ENCODE assay signal across 37 mouse cellular contexts in genomic region chr2:25085571-25085970, GRCm38 (mm10). TPM values are rescaled to one million over a fixed set of nuclear protein-coding genes. Genes with fewer than 3 reads are reported as not detected.
"Had no signal": no experiment of that assay in that cellular context is flagged by ENCODE, and none has a peak within 500 bp of the region (broad histone marks: within the 10 kb centered on the region; RNA-seq: fewer than 3 reads in every experiment).

No protein-coding gene starts in this region.

- H3K4me2 ChIP-seq: heart, embryonic 11.5 days; heart, embryonic 13.5 days; heart, embryonic 15.5 days; hindbrain, embryonic 13.5 days; hindbrain, embryonic 15.5 days; kidney, embryonic 15.5 days; limb, embryonic 12.5 days; liver, embryonic 11.5 days; liver, embryonic 13.5 days; liver, embryonic 15.5 days had no signal

- H3K4me3 ChIP-seq: heart, adult 2 months; heart, embryonic 13.5 days; heart, embryonic 15.5 days; hindbrain, embryonic 13.5 days; hindbrain, embryonic 15.5 days; kidney, embryonic 15.5 days; layer of hippocampus, adult 2 months; limb, embryonic 10.5 days; limb, embryonic 12.5 days; liver, embryonic 13.5 days; liver, embryonic 15.5 days had no signal

- H3K9ac ChIP-seq: heart, embryonic 13.5 days; heart, embryonic 15.5 days; hindbrain, embryonic 13.5 days; hindbrain, embryonic 15.5 days; kidney, embryonic 15.5 days; limb, embryonic 12.5 days; liver, embryonic 13.5 days; liver, embryonic 15.5 days had no signal

- H3K9me3 ChIP-seq: heart, embryonic 13.5 days; heart, embryonic 15.5 days; hindbrain, embryonic 13.5 days; hindbrain, embryonic 15.5 days; kidney, embryonic 15.5 days; limb, embryonic 10.5 days; limb, embryonic 12.5 days; liver, embryonic 13.5 days; liver, embryonic 15.5 days had no signal

- DNase-seq: gastrocnemius, postnatal 14 days; gastrocnemius, postnatal 36 days; heart, adult 11 months; heart, adult 2 months; heart, postnatal 14 days; heart, postnatal 36 days; kidney, adult 11 months; kidney, adult 2 months; kidney, adult 9 months; kidney, postnatal 14 days; kidney, postnatal 36 days; liver; liver, embryonic 13.5 days had no signal

- H3K4me1 ChIP-seq: heart, embryonic 13.5 days; heart, embryonic 15.5 days; hindbrain, embryonic 13.5 days; hindbrain, embryonic 15.5 days; kidney, embryonic 15.5 days; limb, embryonic 10.5 days; limb, embryonic 12.5 days; liver, embryonic 13.5 days had no signal

- H3K27ac ChIP-seq: heart, adult 2 months; heart, embryonic 13.5 days; heart, embryonic 15.5 days; hindbrain, embryonic 13.5 days; hindbrain, embryonic 15.5 days; hindbrain, postnatal 0 days; kidney, embryonic 15.5 days; kidney, postnatal 0 days; layer of hippocampus, adult 2 months; limb, embryonic 10.5 days; limb, embryonic 12.5 days; liver, embryonic 13.5 days; liver, embryonic 15.5 days had no signal

- H3K36me3 ChIP-seq: heart, embryonic 13.5 days; heart, embryonic 15.5 days; hindbrain, embryonic 13.5 days; hindbrain, embryonic 15.5 days; kidney, embryonic 15.5 days; limb, embryonic 10.5 days; limb, embryonic 12.5 days; liver, embryonic 13.5 days; liver, embryonic 15.5 days had no signal

- H3K27me3 ChIP-seq: hindbrain, embryonic 13.5 days; hindbrain, embryonic 15.5 days; kidney, embryonic 15.5 days; liver, embryonic 15.5 days had no signal

- ATAC-seq: hindbrain, postnatal 0 days; intestine, embryonic 16.5 days had no signal

RNA-seq across cellular contexts. Expression of gene Entpd8, which starts 5.5 kb away (rescaled TPM):
- total RNA-seq: gastrocnemius, adult 18-20 months; gastrocnemius, adult 8-10 months; gastrocnemius, postnatal 14 days; heart, adult 2 months; heart, postnatal 14 days; heart, postnatal 36 days; hematopoietic stem cell, adult 5-6 weeks; hindbrain, postnatal 0 days; layer of hippocampus, adult 2 months; layer of hippocampus, postnatal 10 days; layer of hippocampus, postnatal 25 days; left cerebral cortex, adult 8-10 months; left cerebral cortex, postnatal 10 days; left cerebral cortex, postnatal 25 days had no signal
- polyA plus RNA-seq: heart, adult 2 months; heart, embryonic 11.5 days; heart, embryonic 13.5 days; heart, embryonic 15.5 days; heart, postnatal 0 days; hindbrain, embryonic 11.5 days; hindbrain, embryonic 13.5 days; hindbrain, postnatal 0 days; limb, embryonic 10.5 days; limb, embryonic 12.5 days had no signal

RNA-seq across cellular contexts. Expression of gene Noxa1, which starts 9.4 kb away (rescaled TPM):
- total RNA-seq: gastrocnemius, adult 18-20 months; gastrocnemius, adult 8-10 months; gastrocnemius, postnatal 14 days; gastrocnemius, postnatal 36 days; heart, adult 2 months; heart, postnatal 14 days; heart, postnatal 36 days; hematopoietic stem cell, adult 5-6 weeks; hindbrain, postnatal 0 days; layer of hippocampus, adult 2 months; layer of hippocampus, postnatal 10 days; layer of hippocampus, postnatal 25 days; left cerebral cortex, adult 8-10 months; left cerebral cortex, postnatal 10 days; left cerebral cortex, postnatal 25 days had no signal
- polyA plus RNA-seq: heart, adult 2 months; heart, embryonic 13.5 days; heart, postnatal 0 days; hindbrain, embryonic 11.5 days; hindbrain, embryonic 13.5 days; hindbrain, embryonic 15.5 days; hindbrain, postnatal 0 days; kidney, adult 2 months; limb, embryonic 12.5 days had no signal
